Mouse (Mus musculus): ENCODE measurements around the gene Pskh1. TPM values are rescaled to one million over a fixed set of nuclear protein-coding genes. Genes with fewer than 3 reads are reported as not detected.
A peak's percentile ranks its signal among the peaks of the same experiment; 100 is the strongest.

Pskh1 gene
- polyA plus RNA-seq, 1 experiment from 2014 or later, result 30.4 TPM

DNA sequence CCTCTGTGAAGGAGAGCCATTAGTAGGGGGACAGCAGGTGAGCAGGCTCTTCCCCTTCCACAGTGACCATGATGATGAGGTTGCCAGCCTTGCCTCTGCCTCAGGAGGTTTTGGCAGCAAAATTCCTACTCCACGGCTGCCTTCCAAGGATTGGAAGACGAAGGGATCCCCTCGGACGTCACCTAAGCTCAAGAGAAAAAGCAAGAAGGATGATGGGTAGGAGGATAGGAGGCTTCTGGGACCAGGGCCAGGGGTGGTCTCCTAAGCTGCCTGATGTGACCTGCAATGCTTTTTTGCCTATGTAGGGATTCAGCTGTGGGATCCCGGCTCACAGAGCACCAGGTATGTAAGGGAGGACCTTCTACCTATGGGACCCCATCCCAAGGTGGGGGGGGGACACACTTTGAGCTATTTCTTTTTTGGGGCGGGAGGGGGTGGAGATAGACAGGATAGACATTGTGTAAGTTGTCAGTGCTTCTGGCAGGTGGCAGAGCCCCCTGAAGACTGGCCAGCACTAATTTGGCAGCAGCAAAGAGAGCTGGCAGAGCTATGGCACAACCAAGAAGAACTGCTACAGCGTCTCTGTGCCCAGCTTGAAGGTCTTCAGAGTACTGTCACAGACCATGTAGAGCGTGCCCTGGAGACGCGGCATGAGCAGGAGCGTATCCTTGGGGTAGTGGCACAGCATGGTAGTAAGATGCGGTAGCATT lies 10.3 kb upstream of the Pskh1 start:
- Histone ChIP-seq H3K9ac (ENCODE audit: low read length) (no peak overlapping the region), H3K36me3 (ENCODE audit: control insufficient read depth, insufficient read depth, low read length) (peaks cover 28% of the 10 kb centered on the region), H3K4me3 (replicated peaks; ENCODE audit: low read length) (no peak overlapping the region), H3K27ac (ENCODE audit: low read length) (no peak overlapping the region), H3K27me3 (ENCODE audit: control insufficient read depth, insufficient read depth, low read length) (no peaks in the 10 kb centered on the region), H3K9me3 (replicated peaks; ENCODE audit: control insufficient read depth, low read length) (no peaks in the 10 kb centered on the region), H3K4me2 (ENCODE audit: low read depth, low read length) (no peak overlapping the region), H3K4me1 (ENCODE audit: control insufficient read depth, insufficient read depth, low read length) (peaks cover 3% of the 10 kb centered on the region; the same call in 1 of the 2 replicates)
- ATAC-seq (ENCODE audit: insufficient read depth, low FRiP score), result no peak
- 93% methylated on average over 12 of the region's 12 CpGs for whole genome bisulfite sequencing

DNA sequence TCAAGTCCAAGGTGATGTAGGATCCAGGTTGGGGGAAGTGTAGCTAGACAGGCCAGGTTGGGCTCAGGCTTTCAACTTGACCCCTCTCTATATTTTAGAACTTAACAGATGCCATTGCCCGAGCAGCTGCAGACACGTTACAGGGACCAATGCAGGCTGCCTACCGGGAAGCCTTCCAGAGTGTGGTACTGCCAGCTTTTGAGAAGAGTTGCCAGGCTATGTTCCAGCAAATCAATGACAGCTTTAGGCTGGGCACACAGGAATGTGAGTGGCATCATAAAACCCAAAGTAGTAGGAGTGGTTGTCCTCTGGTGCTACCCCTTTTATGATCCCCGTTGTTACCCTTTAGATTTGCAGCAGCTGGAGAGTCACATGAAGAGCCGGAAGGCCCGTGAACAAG lies 9.4 kb upstream of the Pskh1 start:
- Histone ChIP-seq H3K27ac (ENCODE audit: low read length) (no peak overlapping the region), H3K4me3 (replicated peaks; ENCODE audit: low read length) (no peak overlapping the region), H3K4me1 (ENCODE audit: control insufficient read depth, insufficient read depth, low read length) (peaks cover 3% of the 10 kb centered on the region; the same call in 1 of the 2 replicates), H3K4me2 (ENCODE audit: low read depth, low read length) (no peak overlapping the region), H3K27me3 (ENCODE audit: control insufficient read depth, insufficient read depth, low read length) (no peaks in the 10 kb centered on the region), H3K36me3 (ENCODE audit: control insufficient read depth, insufficient read depth, low read length) (peaks cover 24% of the 10 kb centered on the region), H3K9me3 (replicated peaks; ENCODE audit: control insufficient read depth, low read length) (no peaks in the 10 kb centered on the region), H3K9ac (ENCODE audit: low read length) (no peak overlapping the region)
- no peak for ATAC-seq (ENCODE audit: insufficient read depth, low FRiP score)
- 90% methylated on average over 6 of the region's 6 CpGs for WGBS

DNA sequence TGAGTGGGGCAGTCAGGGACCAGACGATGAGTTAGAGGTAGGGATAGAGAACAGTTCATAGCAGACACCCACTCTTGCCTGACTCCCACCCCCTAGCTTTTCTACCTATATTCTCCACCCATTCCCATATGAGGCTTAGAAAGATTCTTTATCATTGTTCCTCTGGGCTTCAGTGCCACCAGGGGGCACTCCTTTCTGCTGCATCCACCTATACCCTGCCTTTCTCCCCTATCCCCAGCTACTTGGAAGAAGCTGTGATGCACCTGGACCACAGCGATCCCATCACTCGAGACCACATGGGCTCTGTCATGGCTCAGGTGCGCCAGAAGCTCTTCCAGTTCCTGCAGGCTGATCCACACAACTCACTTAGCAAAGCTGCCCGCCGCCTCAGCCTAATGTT lies 7.8 kb upstream of the Pskh1 start:
- peaks cover 21% of the 10 kb centered on the region for H3K36me3 ChIP-seq (ENCODE audit: control insufficient read depth, insufficient read depth, low read length)
- H3K27ac ChIP-seq (ENCODE audit: low read length), result no peak overlapping the region
- H3K4me3 ChIP-seq (replicated peaks; ENCODE audit: low read length), result no peak overlapping the region
- no peaks in the 10 kb centered on the region for H3K9me3 ChIP-seq (replicated peaks; ENCODE audit: control insufficient read depth, low read length)
- H3K9ac ChIP-seq (ENCODE audit: low read length), result no peak overlapping the region
- no peak for ATAC-seq (ENCODE audit: insufficient read depth, low FRiP score)
- no peaks in the 10 kb centered on the region for H3K27me3 ChIP-seq (ENCODE audit: control insufficient read depth, insufficient read depth, low read length)
- peaks cover 3% of the 10 kb centered on the region; the same call in 1 of the 2 replicates for H3K4me1 ChIP-seq (ENCODE audit: control insufficient read depth, insufficient read depth, low read length)
- no peak overlapping the region for H3K4me2 ChIP-seq (ENCODE audit: low read depth, low read length)
- WGBS, result 86% methylated on average over 6 of the region's 6 CpGs

DNA sequence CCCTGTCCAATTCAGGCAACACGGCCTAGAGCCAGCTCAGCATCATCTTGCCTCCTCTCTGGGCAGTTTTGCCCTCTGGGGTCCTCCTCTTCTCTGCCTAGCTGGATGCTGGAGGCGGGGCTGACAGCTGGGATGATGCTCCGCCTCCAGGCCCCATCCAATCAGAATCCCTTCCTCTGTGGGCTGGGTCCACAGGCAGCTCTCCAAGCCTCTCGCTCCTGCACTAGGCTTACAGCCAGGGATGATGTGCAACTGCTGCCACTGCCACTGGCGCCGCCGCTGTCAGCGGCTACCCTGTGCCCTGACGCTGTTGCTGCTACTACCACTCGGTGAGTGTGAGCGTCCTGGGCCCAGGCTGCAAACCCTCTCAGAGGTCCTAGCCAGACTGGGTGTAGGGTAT lies 6.9 kb upstream of the Pskh1 start, which contains the start of gene Nrn1l:
TSS of gene Nrn1l (plus strand) at position 229 of the 400 bp plus-strand sequence.
- peak; percentile 87 for ATAC-seq (ENCODE audit: insufficient read depth, low FRiP score)
- Histone ChIP-seq H3K4me3 (replicated peaks; ENCODE audit: low read length) (no peak within 1 kb of the TSS), H3K36me3 (ENCODE audit: control insufficient read depth, insufficient read depth, low read length) (peaks cover 19% of the 10 kb centered on the region), H3K4me2 (ENCODE audit: low read depth, low read length) (peak within 1 kb of the TSS; percentile 34), H3K4me1 (ENCODE audit: control insufficient read depth, insufficient read depth, low read length) (peaks cover 3% of the 10 kb centered on the region; the same call in 1 of the 2 replicates), H3K27me3 (ENCODE audit: control insufficient read depth, insufficient read depth, low read length) (no peaks in the 10 kb centered on the region), H3K27ac (ENCODE audit: low read length) (no peak within 1 kb of the TSS; the same call in 1 of the 2 replicates), H3K9me3 (replicated peaks; ENCODE audit: control insufficient read depth, low read length) (no peaks in the 10 kb centered on the region), H3K9ac (ENCODE audit: low read length) (peak within 1 kb of the TSS; percentile 54; the same call in 1 of the 2 replicates)
- 8% methylated on average over 11 of the region's 11 CpGs for WGBS

DNA sequence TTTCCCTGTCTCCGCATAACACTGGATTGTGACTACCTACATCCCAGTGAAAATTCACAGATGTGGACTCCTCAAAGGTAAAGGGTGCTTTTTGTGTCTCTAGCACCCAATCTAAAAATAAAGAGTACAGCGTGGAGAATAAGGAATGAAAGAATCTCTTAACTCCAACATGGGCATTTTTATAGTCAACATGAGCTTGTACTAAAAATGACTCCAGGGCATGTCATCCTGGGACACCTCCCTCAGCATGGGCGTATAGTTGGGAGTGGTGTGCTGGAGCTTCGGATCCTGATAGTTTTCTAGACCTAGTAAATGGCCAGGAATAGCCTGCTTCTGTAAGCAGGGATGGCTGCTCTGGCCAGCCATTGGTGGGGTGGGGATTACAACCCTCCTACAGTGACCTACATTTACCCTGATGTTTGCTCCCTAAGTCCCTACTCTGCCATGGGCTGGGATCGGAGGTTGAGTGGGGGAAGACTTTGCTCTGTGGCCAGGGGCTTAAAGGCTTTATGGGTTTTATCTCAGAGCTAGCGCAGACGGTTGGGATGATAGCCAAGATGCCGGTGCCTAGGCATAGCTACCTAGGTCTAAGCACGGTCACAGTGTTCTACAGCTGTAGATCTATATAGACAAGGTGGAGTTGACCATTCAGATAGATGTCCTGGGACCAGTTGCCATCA lies 2.3 kb upstream of the Pskh1 start:
- Histone ChIP-seq H3K9me3 (replicated peaks; ENCODE audit: control insufficient read depth, low read length) (no peaks in the 10 kb centered on the region), H3K27ac (ENCODE audit: low read length) (no peak overlapping the region), H3K4me1 (ENCODE audit: control insufficient read depth, insufficient read depth, low read length) (peaks cover 11% of the 10 kb centered on the region), H3K9ac (ENCODE audit: low read length) (no peak overlapping the region), H3K27me3 (ENCODE audit: control insufficient read depth, insufficient read depth, low read length) (no peaks in the 10 kb centered on the region), H3K4me3 (replicated peaks; ENCODE audit: low read length) (no peak overlapping the region), H3K4me2 (ENCODE audit: low read depth, low read length) (no peak overlapping the region), H3K36me3 (ENCODE audit: control insufficient read depth, insufficient read depth, low read length) (no peaks in the 10 kb centered on the region; the same call in 1 of the 2 replicates)
- 72% methylated on average over 9 of the region's 9 CpGs for WGBS
- no peak for ATAC-seq (ENCODE audit: insufficient read depth, low FRiP score)

DNA sequence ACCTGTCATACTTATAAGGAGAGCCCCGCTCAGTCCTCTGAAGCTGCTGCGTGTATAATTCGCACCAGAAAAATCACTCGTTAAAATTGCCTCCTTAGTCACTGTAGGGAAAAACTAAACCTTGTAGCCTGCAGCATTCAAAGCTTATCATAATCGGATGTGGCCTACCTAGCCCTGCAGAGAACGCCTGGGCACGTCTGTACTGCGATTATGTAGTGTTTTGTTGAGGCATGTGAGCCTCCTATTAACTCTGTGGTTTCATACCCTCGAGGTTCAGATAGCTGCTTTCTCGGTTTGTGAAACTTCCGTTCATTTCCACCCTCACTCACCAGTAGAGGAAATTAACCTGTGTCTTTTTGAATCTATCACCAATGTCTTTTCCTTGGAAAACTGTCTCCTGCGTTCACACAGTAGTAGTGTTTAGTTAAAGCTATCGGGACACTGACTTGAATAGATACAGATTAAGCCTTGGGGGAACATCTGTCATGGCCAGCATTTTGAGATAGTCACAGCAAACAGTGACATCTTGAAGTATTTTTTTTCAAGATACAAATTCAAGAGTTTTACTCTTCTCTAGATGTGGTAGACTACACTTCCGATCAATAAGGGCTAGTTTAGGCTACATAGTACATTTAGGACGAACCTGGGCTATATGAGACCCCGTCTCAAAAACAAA lies 838 bp downstream of the Pskh1 start:
- ATAC-seq (ENCODE audit: insufficient read depth, low FRiP score), result peak; percentile 1; the same call in 1 of the 2 replicates

DNA sequence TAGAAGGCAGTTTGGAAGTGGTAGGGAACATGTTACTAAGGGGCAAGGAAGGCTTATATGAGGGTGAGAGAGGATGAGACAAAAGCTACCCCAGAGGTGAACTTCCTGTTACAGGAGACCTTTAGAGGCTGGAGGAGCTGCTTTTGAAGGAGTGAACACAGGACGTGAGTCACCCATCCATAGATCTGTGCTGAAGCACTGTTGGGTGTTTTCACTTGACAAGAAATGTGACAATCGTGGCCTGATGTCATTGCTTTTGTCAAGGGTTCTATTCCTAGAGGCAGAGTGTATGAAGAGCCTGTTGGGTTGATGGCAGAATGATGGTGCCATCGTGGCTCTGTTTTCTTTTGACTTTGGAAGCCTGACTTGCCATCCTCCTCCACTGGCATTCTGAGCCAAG lies 19.1 kb downstream of the Pskh1 start:
- Histone ChIP-seq H3K36me3 (ENCODE audit: control insufficient read depth, insufficient read depth, low read length) (no peaks in the 10 kb centered on the region), H3K27ac (ENCODE audit: low read length) (no peak overlapping the region), H3K27me3 (ENCODE audit: control insufficient read depth, insufficient read depth, low read length) (no peaks in the 10 kb centered on the region), H3K9me3 (replicated peaks; ENCODE audit: control insufficient read depth, low read length) (no peaks in the 10 kb centered on the region), H3K4me3 (replicated peaks; ENCODE audit: low read length) (no peak overlapping the region), H3K4me1 (ENCODE audit: control insufficient read depth, insufficient read depth, low read length) (no peaks in the 10 kb centered on the region), H3K4me2 (ENCODE audit: low read depth, low read length) (no peak overlapping the region), H3K9ac (ENCODE audit: low read length) (no peak overlapping the region)
- no peak for ATAC-seq (ENCODE audit: insufficient read depth, low FRiP score)
- 84% methylated on average over 3 of the region's 3 CpGs for WGBS

More for the DNA sequence above, 838 bp downstream of the Pskh1 start:
- Histone ChIP-seq H3K4me1 (ENCODE audit: control insufficient read depth, insufficient read depth, low read length) (peaks cover 8% of the 10 kb centered on the region), H3K27ac (ENCODE audit: low read length) (peak overlapping the region; percentile 91), H3K4me3 (replicated peaks; ENCODE audit: low read length) (peak overlapping the region; percentile 86), H3K4me2 (ENCODE audit: low read depth, low read length) (peak overlapping the region; percentile 77), H3K9me3 (replicated peaks; ENCODE audit: control insufficient read depth, low read length) (no peaks in the 10 kb centered on the region), H3K36me3 (ENCODE audit: control insufficient read depth, insufficient read depth, low read length) (no peaks in the 10 kb centered on the region), H3K9ac (ENCODE audit: low read length) (peak overlapping the region; percentile 99), H3K27me3 (ENCODE audit: control insufficient read depth, insufficient read depth, low read length) (no peaks in the 10 kb centered on the region)
- WGBS, result 27% methylated on average over 16 of the region's 16 CpGs

DNA sequence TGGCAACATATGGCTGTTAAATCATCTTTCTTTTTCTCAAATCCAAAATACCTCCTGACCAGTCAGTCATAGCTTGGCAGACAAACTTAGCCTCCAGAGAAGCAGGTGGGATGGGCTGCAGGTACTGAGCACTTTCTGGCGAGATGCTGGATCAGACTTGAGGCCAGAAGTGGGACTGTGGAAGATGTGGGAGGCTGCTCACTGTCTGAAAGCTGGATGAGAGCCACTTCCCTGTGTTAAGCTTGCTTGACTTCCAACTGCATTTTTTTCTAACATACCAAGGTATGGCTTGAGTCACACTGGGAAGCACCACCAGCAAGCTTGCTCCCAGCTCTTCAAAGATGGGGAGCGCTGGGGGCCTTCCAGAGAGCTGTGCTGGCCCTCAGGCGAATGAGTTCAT lies 24.9 kb downstream of the Pskh1 start:
- H3K4me1 ChIP-seq (ENCODE audit: control insufficient read depth, insufficient read depth, low read length), result no peaks in the 10 kb centered on the region
- H3K27me3 ChIP-seq (ENCODE audit: control insufficient read depth, insufficient read depth, low read length), result no peaks in the 10 kb centered on the region
- no peak overlapping the region for H3K27ac ChIP-seq (ENCODE audit: low read length)
- H3K4me2 ChIP-seq (ENCODE audit: low read depth, low read length), result no peak overlapping the region
- H3K9ac ChIP-seq (ENCODE audit: low read length), result no peak overlapping the region
- H3K9me3 ChIP-seq (replicated peaks; ENCODE audit: control insufficient read depth, low read length), result no peaks in the 10 kb centered on the region
- H3K36me3 ChIP-seq (ENCODE audit: control insufficient read depth, insufficient read depth, low read length), result no peaks in the 10 kb centered on the region
- H3K4me3 ChIP-seq (replicated peaks; ENCODE audit: low read length), result no peak overlapping the region
- 57% methylated on average over 3 of the region's 3 CpGs for WGBS
- no peak for ATAC-seq (ENCODE audit: insufficient read depth, low FRiP score)

DNA sequence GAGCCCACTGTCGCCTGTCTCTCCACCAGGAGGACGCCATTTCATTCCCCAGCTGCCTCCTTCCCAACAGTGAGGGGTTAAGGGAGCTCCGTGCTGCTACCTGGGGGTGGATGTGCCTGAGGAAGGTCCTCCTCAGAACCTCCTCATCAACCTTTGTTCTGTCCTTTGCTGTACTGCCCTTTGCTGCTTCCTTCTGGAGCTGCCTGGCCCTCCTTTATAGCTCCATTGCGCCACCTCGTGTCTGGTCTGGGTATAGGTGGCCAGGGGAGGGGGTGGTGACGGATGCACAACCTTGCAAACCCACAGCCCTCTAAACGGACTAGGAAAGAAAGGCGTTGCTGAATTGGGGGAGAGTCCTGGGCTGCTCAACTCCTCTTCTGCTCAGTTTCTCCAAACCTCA lies 30.4 kb downstream of the Pskh1 start:
- Histone ChIP-seq H3K27me3 (ENCODE audit: control insufficient read depth, insufficient read depth, low read length) (no peaks in the 10 kb centered on the region), H3K4me3 (replicated peaks; ENCODE audit: low read length) (no peak overlapping the region), H3K4me1 (ENCODE audit: control insufficient read depth, insufficient read depth, low read length) (no peaks in the 10 kb centered on the region), H3K9me3 (replicated peaks; ENCODE audit: control insufficient read depth, low read length) (no peaks in the 10 kb centered on the region), H3K27ac (ENCODE audit: low read length) (no peak overlapping the region), H3K36me3 (ENCODE audit: control insufficient read depth, insufficient read depth, low read length) (no peaks in the 10 kb centered on the region), H3K9ac (ENCODE audit: low read length) (0 out of 2 replicates have a peak overlapping the region, but pooled peaks have one; percentile 4), H3K4me2 (ENCODE audit: low read depth, low read length) (no peak overlapping the region)
- 19% methylated on average over 8 of the region's 8 CpGs for WGBS
- peak; percentile 29; the same call in 1 of the 2 replicates for ATAC-seq (ENCODE audit: insufficient read depth, low FRiP score)

Data from stomach, embryonic 16.5 days (tissue).